Mouse (Mus musculus) brain, embryonic 18.5 days (tissue): ENCODE results near the gene Uba7.
"Not testable (repeated sequence)": the region's sequence is repeated elsewhere in the genome, so short reads cannot be mapped to it uniquely, and the experiment has no call there.

Experiments
- DNase-seq: peaks from one replicate; pipeline ENCODE4 v3.0.0-alpha.2; 2012; ENCODE audit warnings: low read depth, low spot score

The Uba7 gene

DNA sequence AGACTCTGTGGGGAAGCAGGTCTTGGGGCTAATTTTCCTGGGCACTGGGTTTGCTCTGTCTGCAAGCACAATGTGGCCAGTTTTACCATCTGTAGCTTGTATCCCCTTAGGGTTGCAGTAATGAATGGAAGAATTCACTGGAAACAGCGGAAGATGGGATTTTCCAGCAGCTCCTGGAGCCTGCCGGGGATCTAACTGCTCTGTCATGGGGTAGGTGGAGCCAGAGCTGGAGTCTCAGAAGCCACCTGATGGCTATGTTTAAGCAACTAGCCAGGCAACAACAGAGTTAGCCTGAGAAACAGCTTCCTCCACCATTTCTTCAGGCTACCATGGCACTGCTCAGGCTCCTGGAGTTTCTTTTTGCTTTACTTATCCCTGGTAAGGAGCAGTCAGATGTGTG is 16.9 kb downstream of the Uba7 start, which contains the start of gene Cdhr4:
Cdhr4 (plus strand) TSS at position 301 of the 400 bp plus-strand sequence.
- DNase-seq = no peak

DNA sequence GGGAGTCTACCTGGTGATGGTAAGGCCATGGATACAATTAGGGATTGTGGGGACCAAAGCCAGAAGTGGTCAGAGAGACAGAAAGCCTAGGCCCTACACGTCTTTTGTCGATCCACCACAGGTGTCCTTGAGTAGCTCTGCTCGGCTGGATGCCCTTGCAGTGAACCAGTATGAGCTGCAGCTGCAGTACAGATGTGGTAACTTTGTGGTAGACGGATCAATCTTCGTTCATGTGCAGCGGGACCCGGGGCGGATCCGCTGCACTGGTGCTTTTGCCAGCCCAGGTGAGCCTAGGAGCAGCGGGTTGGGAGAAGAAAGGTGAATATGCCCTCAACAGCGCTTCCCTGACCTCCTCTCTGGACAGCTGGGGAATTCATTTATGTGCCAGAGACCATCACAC is 17.7 kb downstream of the Uba7 start:
- no peak for DNase-seq

DNA sequence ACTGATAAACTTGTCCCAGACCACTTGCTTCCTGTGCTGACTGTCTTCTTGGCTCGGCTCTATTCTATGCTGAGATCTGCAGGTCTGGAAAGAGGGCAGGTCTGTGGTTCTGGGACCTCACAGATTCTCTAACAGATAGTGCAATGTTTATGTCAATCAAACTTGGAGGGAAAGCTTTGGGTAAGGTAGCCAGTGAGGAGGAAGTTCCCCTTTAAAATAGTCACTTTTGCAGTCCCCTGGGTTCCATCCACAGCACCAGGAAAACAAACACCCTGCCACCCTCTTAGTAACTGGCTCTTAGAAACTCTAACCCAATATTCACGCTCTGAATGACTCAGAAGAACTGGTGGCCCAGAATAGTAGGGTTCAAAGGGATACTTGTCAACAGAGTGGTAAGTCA is 19.2 kb downstream of the Uba7 start:
- DNase-seq = no peak

- DNase-seq = no peak
Observed at GRCm38 (mm10) chr9:107995513-107995912, 20.2 kb downstream of the Uba7 start.

DNA sequence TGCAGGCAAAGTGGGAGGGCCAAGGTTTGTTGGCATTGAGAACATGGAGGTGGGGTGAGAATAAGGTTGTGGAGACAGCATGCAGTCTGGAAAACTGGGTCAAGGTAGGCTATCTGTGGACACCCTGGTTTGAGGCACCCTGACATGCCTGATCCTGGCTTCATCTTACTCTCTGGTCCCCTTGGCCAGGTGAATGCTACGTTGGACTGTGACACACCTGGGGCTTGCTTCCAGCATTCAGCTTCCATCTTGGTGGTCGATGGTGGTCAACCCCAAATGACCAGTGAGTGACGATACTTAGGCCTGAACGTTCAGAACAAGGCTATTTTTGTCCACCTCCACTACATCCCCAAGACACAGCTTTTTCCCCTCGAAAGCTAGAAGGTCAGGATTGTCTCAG is 20.7 kb downstream of the Uba7 start, which contains the start of gene Gm20662:
Gm20662 (plus strand) TSS at position 301 of the 400 bp plus-strand sequence.
- no peak for DNase-seq

- peak; percentile 100 for DNase-seq
Observed at GRCm38 (mm10) chr9:108001922-108002770, 26.8 kb downstream of the Uba7 start, which contains the start of gene Ip6k1. Gene Ip6k1 (plus strand): TSS chr9:108002501.

DNA sequence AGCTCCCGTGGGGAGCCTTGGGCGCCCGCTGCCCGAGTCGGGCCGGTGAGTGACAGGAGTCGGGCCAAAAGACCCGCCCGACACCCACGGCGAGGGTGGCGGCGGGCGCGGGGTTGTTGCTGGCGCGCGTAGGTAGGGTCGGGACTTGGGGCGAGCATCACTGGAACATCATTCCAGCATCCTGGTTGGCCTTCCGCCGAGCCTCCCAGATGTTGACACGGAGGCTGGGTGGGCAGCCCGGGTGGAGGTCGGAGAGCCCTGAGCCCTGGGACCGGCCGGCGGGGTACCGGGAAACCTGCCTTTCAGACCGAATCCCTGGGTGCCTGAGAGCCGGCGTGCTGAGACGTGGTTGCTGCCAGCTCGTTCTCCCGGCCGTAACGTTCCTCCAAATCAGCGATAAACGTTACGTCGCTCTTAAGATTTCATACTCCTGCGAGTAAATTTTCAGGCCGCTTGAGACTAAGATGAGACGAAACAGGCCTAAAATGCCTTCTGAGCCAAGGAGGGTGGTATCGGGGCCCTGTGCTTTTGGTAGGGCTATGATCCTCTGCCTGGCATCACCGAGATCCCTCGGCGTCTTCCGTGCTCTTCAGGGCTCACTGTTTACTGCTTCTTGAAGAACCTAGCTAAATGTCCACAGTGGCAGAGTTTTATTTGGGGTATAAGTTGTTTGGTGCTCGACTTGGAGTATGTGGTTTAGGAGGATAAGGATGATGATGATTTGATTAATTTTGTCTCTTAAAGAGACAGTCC is 27.6 kb downstream of the Uba7 start:
- no peak for DNase-seq

DNA sequence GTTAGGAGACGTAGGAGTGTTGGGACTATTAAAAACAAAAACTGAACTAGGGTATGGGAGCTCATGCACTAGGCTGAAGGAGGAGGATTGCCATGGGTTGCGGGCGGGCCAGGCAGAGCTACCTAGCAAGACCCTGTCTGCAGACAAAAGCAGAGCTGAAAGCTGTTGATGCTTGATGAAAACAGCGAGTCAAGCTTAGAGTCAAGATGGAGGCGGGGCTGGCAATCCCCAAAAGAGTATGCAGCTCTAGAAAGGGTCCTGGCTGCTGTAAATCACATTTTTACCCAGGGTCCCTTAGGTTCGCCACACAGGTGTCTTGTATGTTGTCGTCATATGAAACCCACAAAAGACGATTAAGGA is 28.2 kb downstream of the Uba7 start:
- no peak for DNase-seq

- no peak for DNase-seq
Observed at GRCm38 (mm10) chr9:108008041-108008440, 32.7 kb downstream of the Uba7 start.

DNA sequence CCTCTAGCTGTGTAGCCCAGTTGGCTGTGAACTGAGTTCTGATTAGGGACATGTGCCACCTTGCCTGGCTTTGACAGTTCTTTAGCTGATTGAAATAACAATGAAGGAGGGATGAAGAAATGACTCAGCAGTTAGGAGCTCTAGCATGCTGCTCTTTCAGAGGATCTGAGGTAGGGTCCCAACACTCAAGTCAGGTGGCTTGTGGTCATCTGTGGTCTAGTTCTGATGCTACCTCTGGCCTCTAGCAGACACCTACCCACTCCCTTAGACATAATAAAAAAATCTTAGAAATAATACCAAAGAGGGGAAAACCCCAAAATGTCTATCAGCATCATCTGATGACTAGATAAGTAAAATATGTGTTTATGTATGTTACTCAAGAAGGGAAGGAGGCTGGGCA is 35.1 kb downstream of the Uba7 start:
- DNase-seq = no peak

DNA sequence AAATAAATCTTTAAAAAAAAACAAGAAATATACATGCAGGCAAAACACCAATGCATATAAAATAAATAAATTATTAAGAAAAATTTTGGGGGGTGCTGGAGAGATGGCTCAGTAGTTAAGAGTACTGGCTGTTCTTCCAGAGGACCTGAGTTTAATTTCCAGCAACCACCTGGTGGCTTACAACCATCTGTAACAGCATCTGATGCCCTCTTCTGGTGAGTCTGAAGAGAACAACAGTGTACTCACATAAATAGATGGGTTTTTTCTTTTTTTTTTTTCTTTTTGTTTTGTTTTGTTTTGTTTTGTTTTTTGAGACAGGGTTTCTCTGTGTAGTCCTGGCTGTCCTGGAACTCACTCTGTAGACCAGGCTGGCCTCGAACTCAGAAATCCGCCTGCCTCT is 38.3 kb downstream of the Uba7 start:
- not testable (repeated sequence) for DNase-seq

GRCm38 (mm10) chr9:108017127-108017526 is 41.8 kb downstream of the Uba7 start:
- no peak for DNase-seq

- DNase-seq = no peak
Observed at GRCm38 (mm10) chr9:108020741-108021140, 45.4 kb downstream of the Uba7 start.

- no peak for DNase-seq
Observed at GRCm38 (mm10) chr9:108023216-108023615, 47.9 kb downstream of the Uba7 start.

DNA sequence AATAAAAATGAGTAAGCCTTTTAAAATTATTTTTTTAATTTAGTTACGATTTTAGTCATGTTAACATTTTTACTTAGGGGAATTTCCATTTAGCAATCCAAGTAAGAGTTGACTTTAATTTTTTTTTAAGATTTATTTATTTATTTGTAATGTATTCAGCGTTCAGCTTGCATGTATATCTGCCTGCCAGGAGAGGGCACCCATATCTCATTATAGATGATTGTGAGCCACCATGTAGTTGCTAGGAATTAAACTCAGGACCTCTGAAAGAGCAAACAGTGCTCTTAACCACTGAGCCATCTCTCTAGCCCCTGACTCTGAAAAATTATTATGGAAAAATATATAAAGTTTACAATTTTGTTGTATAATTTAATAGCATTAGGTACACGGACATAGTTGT is 51.3 kb downstream of the Uba7 start:
- no peak for DNase-seq

DNA sequence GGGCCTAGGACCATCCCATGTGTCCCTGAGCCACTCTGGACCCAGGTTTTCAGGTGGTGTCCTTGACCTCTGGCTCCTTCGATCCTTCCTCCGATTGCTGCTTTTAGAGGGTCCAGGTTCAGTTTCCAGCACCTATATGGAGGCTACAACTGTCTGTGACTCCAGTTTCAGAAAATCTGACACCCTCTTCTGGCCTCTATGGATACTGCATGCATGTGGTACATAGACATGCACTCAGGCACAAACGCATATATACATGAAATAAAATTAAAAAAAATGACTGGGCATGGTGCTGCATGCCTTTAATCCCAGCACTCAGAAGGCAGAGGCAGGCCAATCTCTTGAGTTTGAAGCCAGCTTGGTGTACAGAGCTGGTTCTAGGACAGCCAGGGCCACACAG is 52.6 kb downstream of the Uba7 start:
- DNase-seq = no peak

- no peak for DNase-seq
Observed at GRCm38 (mm10) chr9:108032126-108032525, 56.8 kb downstream of the Uba7 start.
